Mouse (Mus musculus) CD4-positive, CD25-positive, alpha-beta regulatory T cell, adult 4 months (primary cell): ENCODE data around the gene Tars. TPM values are rescaled to one million over a fixed set of nuclear protein-coding genes. Genes with fewer than 3 reads are reported as not detected.

Experiments
- ATAC-seq: one replicate; pipeline ENCODE4 v1.8.0; 2017
- polyA plus RNA-seq, 2 experiments: library from polyadenylated mRNA; unstranded; fragments of 100-300 nt; shearing (Covaris generic); gene quantifications; one replicate each; pipeline ENCODE4 v1.2.1; 2017

Tars gene
- polyA plus RNA-seq, 2 experiments from 2014 or later: 66.8 to 85.7 TPM

DNA sequence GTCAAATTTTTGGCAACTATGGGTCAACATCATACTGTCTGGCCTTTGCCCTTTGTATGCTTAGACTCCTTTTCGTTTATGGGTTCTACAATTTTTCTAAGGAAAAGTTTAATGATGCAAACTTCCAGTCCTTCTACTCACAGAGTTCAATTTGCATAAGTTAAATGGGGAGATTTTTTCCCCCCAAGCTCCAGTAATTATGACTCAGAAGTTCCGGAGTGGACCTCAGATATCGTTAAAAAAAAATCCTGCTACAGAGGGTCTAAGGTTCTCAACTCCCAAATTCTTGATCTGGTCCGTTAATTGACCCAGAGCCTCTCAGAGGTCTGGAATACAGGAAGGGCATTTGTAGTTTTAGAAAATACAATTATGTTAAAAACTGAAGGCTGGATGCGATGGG lies 37.6 kb downstream of the Tars start:
- ATAC-seq: no peak

- no peak for ATAC-seq
Measured at GRCm38 (mm10) chr15:11360888-11361287, 38.6 kb downstream of the Tars start.

DNA sequence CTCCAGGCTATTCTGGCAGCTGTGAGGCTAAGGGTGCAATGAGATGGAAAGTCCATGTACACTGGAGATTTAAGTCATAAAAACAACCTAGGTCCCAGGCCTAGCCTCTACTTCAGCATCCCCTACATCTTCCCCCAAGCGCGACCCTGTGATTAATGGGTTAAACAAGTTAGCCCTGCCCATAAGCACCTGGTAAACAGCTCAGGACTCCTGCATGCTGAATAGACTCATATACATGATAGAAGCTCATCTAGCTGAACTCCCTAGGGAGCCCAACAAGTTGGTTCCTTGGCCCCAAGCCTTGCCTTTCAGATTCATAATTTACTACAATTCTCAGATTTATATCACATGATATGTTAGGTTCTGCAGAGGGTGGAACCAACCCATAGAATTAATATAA lies 42.0 kb downstream of the Tars start:
- ATAC-seq: no peak

- ATAC-seq: no peak
Measured at GRCm38 (mm10) chr15:11355865-11356264, 43.6 kb downstream of the Tars start.

DNA sequence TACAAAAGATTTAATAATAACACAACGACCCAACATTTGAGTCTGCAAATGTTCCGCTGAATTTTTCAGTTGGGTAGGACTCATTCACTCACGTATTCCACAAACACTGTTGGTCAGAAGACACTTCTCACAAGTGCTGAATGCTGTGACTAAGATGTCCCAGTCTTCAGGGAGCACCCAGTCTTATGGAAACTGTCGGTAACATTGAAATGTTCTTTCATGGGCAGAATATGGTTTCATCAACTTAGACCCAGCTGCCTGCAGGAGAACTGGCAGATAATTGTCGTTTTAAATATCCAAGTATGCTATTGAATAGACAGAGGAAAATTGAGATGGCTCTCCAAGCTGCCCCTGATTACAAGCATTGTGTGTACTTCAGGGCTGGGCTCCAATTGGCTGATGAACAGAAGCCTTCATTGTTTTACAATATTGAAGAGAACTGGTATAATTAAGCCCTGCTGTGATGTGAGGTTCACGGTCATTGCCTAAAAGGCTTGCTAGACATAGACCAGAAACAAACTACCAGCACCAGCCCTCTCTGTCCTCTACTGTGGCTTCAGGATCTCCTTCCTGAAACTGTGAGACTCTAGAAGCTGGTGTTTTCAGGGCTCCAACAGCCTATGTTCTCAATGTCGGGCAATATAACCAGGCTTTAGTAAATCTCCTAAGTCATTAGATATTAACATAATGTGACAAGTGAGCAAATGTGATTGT lies 59.8 kb downstream of the Tars start:
- ATAC-seq: no peak
